Mouse (Mus musculus): ENCODE measurements at regions not wholly inside any gene's neighbourhood (a gene's known extent, or its start where the extent isn't known, plus 50 kb on each side); places are given as distances from the start of the nearest gene placed in this dataset.

- TF ChIP-seq CTCF (IDR thresholded peaks at IDR 0.05; ENCODE audit: low read depth, low read length): no peak
- TF ChIP-seq POLR2A (IDR thresholded peaks at IDR 0.05; ENCODE audit: insufficient read depth, low read length): no peak
- TF ChIP-seq EP300 (IDR thresholded peaks at IDR 0.05; ENCODE audit: insufficient read depth, low read depth, low read length): no peak
Measured at GRCm38 (mm10) chr16:76507191-76507746, 133.6 kb upstream of the Nrip1 start.
